Mouse (Mus musculus) small intestine, adult 10 weeks (tissue): ENCODE measurements around the gene Tbc1d4. TPM values are rescaled to one million over a fixed set of nuclear protein-coding genes. Genes with fewer than 3 reads are reported as not detected.

ENCODE experiments used
- polyA plus RNA-seq: library from polyadenylated mRNA; stranded (reverse); fragments of 350-450 nt; fragmentation: Illumina TruSeq; extraction: RNeasy Lipid Tissue Mini Kit (QIAGEN cat#74804); gene quantifications from one replicate; pipeline ENCODE4 v1.2.3, GENCODE M21; 2014; ENCODE audit warnings: low replicate concordance

Gene Tbc1d4
- 9.5 TPM for polyA plus RNA-seq

GRCm38 (mm10) chr14:101608519-101609368 lies at the start of gene Tbc1d4:
Gene Tbc1d4, minus strand, starts transcription at chr14:101609191.

GRCm38 (mm10) chr14:101653581-101654525 lies 44.9 kb upstream of the Tbc1d4 start, which contains the start of gene Uchl3:
Gene Uchl3, plus strand, starts transcription at chr14:101653967.

GRCm38 (mm10) chr14:101640153-101640843 lies 31.3 kb upstream of the Tbc1d4 start, which contains the start of gene Commd6:
Gene Commd6, minus strand, starts transcription at chr14:101640686.

Other genes with a start within 250 kb of the Tbc1d4 start
- gene Commd6, start 31.5 kb upstream of the Tbc1d4 start, polyA plus RNA-seq: 101 TPM
- gene Uchl3, start 44.8 kb upstream of the Tbc1d4 start, polyA plus RNA-seq: 158 TPM
- gene Gm9922, start 120.6 kb upstream of the Tbc1d4 start, polyA plus RNA-seq: not detected
- gene Lmo7, start 120.8 kb upstream of the Tbc1d4 start, polyA plus RNA-seq: 453 TPM